Mouse (Mus musculus): ENCODE measurements around the gene Pax5. TPM values are rescaled to one million over a fixed set of nuclear protein-coding genes. Genes with fewer than 3 reads are reported as not detected.
A peak's percentile ranks its signal among the peaks of the same experiment; 100 is the strongest.

Pax5 gene
- polyA plus RNA-seq, 1 experiment from 2014 or later = not detected

GRCm38 (mm10) chr4:44667369-44667768 lies 42.9 kb downstream of the Pax5 start:
- Histone ChIP-seq H3K4me2 (ENCODE audit: low read depth, severe bottlenecking) (no peak overlapping the region), H3K27ac (replicated peaks; ENCODE audit: low read depth, low read length) (no peak overlapping the region), H3K4me1 (ENCODE audit: control insufficient read depth, insufficient read depth, low read length) (0 out of 2 replicates have a peak, but pooled peaks cover 4% of the 10 kb centered on the region), H3K9ac (ENCODE audit: low read length) (no peak overlapping the region), H3K9me3 (ENCODE audit: control insufficient read depth, low read length) (no peaks in the 10 kb centered on the region), H3K36me3 (ENCODE audit: control insufficient read depth, insufficient read depth, low read length) (no peaks in the 10 kb centered on the region), H3K4me3 (ENCODE audit: low read depth, low read length) (no peak overlapping the region), H3K27me3 (ENCODE audit: control insufficient read depth, insufficient read depth, low read length) (peaks cover 34% of the 10 kb centered on the region)
- WGBS = 78% methylated on average over 6 of the region's 6 CpGs
- DNase-seq (ENCODE audit: low spot score) (no peak), ATAC-seq (ENCODE audit: insufficient number of reproducible peaks, low FRiP score, low TSS enrichment, low read depth) (no peak)

- Histone ChIP-seq H3K27ac (replicated peaks; ENCODE audit: low read depth, low read length) (no peak overlapping the region), H3K4me2 (ENCODE audit: low read depth, severe bottlenecking) (peak overlapping the region; percentile 94), H3K27me3 (ENCODE audit: control insufficient read depth, insufficient read depth, low read length) (peaks cover 42% of the 10 kb centered on the region), H3K9ac (ENCODE audit: low read length) (peak overlapping the region; percentile 52), H3K9me3 (ENCODE audit: control insufficient read depth, low read length) (no peaks in the 10 kb centered on the region), H3K4me3 (ENCODE audit: low read depth, low read length) (peak overlapping the region; percentile 33), H3K36me3 (ENCODE audit: control insufficient read depth, insufficient read depth, low read length) (no peaks in the 10 kb centered on the region), H3K4me1 (ENCODE audit: control insufficient read depth, insufficient read depth, low read length) (0 out of 2 replicates have a peak, but pooled peaks cover 4% of the 10 kb centered on the region)
- no peak for ATAC-seq (ENCODE audit: insufficient number of reproducible peaks, low FRiP score, low TSS enrichment, low read depth)
- WGBS = 26% methylated on average over 6 of the region's 6 CpGs
- no peak for DNase-seq (ENCODE audit: low spot score)
These were observed 45.6 kb downstream of the Pax5 start for GRCm38 (mm10) chr4:44664767-44665056.

- WGBS = under 1% methylated on average over 81 of the region's 81 CpGs
These were observed 46.1 kb downstream of the Pax5 start for GRCm38 (mm10) chr4:44664004-44664766.

GRCm38 (mm10) chr4:44663489-44663888 lies 46.8 kb downstream of the Pax5 start:
- ATAC-seq (ENCODE audit: insufficient number of reproducible peaks, low FRiP score, low TSS enrichment, low read depth) (no peak), DNase-seq (ENCODE audit: low spot score) (peak; percentile 33)
- Histone ChIP-seq H3K27ac (replicated peaks; ENCODE audit: low read depth, low read length) (no peak overlapping the region), H3K36me3 (ENCODE audit: control insufficient read depth, insufficient read depth, low read length) (no peaks in the 10 kb centered on the region), H3K4me2 (ENCODE audit: low read depth, severe bottlenecking) (peak overlapping the region; percentile 94; the same call in 1 of the 2 replicates), H3K4me3 (ENCODE audit: low read depth, low read length) (no peak overlapping the region), H3K27me3 (ENCODE audit: control insufficient read depth, insufficient read depth, low read length) (peaks cover 43% of the 10 kb centered on the region), H3K4me1 (ENCODE audit: control insufficient read depth, insufficient read depth, low read length) (0 out of 2 replicates have a peak, but pooled peaks cover 4% of the 10 kb centered on the region), H3K9ac (ENCODE audit: low read length) (no peak overlapping the region), H3K9me3 (ENCODE audit: control insufficient read depth, low read length) (no peaks in the 10 kb centered on the region)
- WGBS = 20% methylated on average over 10 of the region's 10 CpGs

More at GRCm38 (mm10) chr4:44664004-44664766, 46.1 kb downstream of the Pax5 start:
- peak overlapping the region; percentile 33 for H3K4me3 ChIP-seq (ENCODE audit: low read depth, low read length)
- 0 out of 2 replicates have a peak, but pooled peaks cover 4% of the 10 kb centered on the region for H3K4me1 ChIP-seq (ENCODE audit: control insufficient read depth, insufficient read depth, low read length)
- DNase-seq (ENCODE audit: low spot score) (peak; percentile 76), ATAC-seq (ENCODE audit: insufficient number of reproducible peaks, low FRiP score, low TSS enrichment, low read depth) (no peak)
- H3K9me3 ChIP-seq (ENCODE audit: control insufficient read depth, low read length) = no peaks in the 10 kb centered on the region
- H3K4me2 ChIP-seq (ENCODE audit: low read depth, severe bottlenecking) = peak overlapping the region; percentile 94
- H3K27me3 ChIP-seq (ENCODE audit: control insufficient read depth, insufficient read depth, low read length) = peaks cover 43% of the 10 kb centered on the region
- no peak overlapping the region for H3K27ac ChIP-seq (replicated peaks; ENCODE audit: low read depth, low read length)
- H3K36me3 ChIP-seq (ENCODE audit: control insufficient read depth, insufficient read depth, low read length) = no peaks in the 10 kb centered on the region
- peak overlapping the region; percentile 52 for H3K9ac ChIP-seq (ENCODE audit: low read length)

GRCm38 (mm10) chr4:44645181-44645580 lies 65.1 kb downstream of the Pax5 start:
- Histone ChIP-seq H3K9ac (ENCODE audit: low read length) (no peak overlapping the region), H3K4me2 (ENCODE audit: low read depth, severe bottlenecking) (no peak overlapping the region), H3K4me1 (ENCODE audit: control insufficient read depth, insufficient read depth, low read length) (no peaks in the 10 kb centered on the region), H3K4me3 (ENCODE audit: low read depth, low read length) (no peak overlapping the region), H3K36me3 (ENCODE audit: control insufficient read depth, insufficient read depth, low read length) (no peaks in the 10 kb centered on the region), H3K27ac (replicated peaks; ENCODE audit: low read depth, low read length) (no peak overlapping the region), H3K9me3 (ENCODE audit: control insufficient read depth, low read length) (no peaks in the 10 kb centered on the region), H3K27me3 (ENCODE audit: control insufficient read depth, insufficient read depth, low read length) (no peaks in the 10 kb centered on the region)
- WGBS = 92% methylated on average over 4 of the region's 4 CpGs
- ATAC-seq (ENCODE audit: insufficient number of reproducible peaks, low FRiP score, low TSS enrichment, low read depth) (no peak), DNase-seq (ENCODE audit: low spot score) (no peak)

- Histone ChIP-seq H3K4me3 (ENCODE audit: low read depth, low read length) (no peak overlapping the region), H3K9ac (ENCODE audit: low read length) (no peak overlapping the region), H3K27ac (replicated peaks; ENCODE audit: low read depth, low read length) (no peak overlapping the region), H3K4me2 (ENCODE audit: low read depth, severe bottlenecking) (no peak overlapping the region), H3K4me1 (ENCODE audit: control insufficient read depth, insufficient read depth, low read length) (no peaks in the 10 kb centered on the region), H3K9me3 (ENCODE audit: control insufficient read depth, low read length) (no peaks in the 10 kb centered on the region), H3K27me3 (ENCODE audit: control insufficient read depth, insufficient read depth, low read length) (no peaks in the 10 kb centered on the region), H3K36me3 (ENCODE audit: control insufficient read depth, insufficient read depth, low read length) (no peaks in the 10 kb centered on the region)
- 19% methylated on average over 12 of the region's 12 CpGs for WGBS
- ATAC-seq (ENCODE audit: insufficient number of reproducible peaks, low FRiP score, low TSS enrichment, low read depth) = no peak; the same call in 1 of the 2 replicates
- DNase-seq (ENCODE audit: low spot score) = peak; percentile 58
These were observed 68.3 kb downstream of the Pax5 start for GRCm38 (mm10) chr4:44641831-44642587.

- Histone ChIP-seq H3K27ac (replicated peaks; ENCODE audit: low read depth, low read length) (no peak overlapping the region), H3K4me2 (ENCODE audit: low read depth, severe bottlenecking) (no peak overlapping the region), H3K9me3 (ENCODE audit: control insufficient read depth, low read length) (no peaks in the 10 kb centered on the region), H3K36me3 (ENCODE audit: control insufficient read depth, insufficient read depth, low read length) (no peaks in the 10 kb centered on the region), H3K4me3 (ENCODE audit: low read depth, low read length) (no peak overlapping the region), H3K4me1 (ENCODE audit: control insufficient read depth, insufficient read depth, low read length) (0 out of 2 replicates have a peak, but pooled peaks cover 3% of the 10 kb centered on the region), H3K27me3 (ENCODE audit: control insufficient read depth, insufficient read depth, low read length) (no peaks in the 10 kb centered on the region), H3K9ac (ENCODE audit: low read length) (no peak overlapping the region)
- DNase-seq (ENCODE audit: low spot score) = no peak
- 83% methylated on average over 3 of the region's 3 CpGs for WGBS
- no peak for ATAC-seq (ENCODE audit: insufficient number of reproducible peaks, low FRiP score, low TSS enrichment, low read depth)
These were observed 74.7 kb downstream of the Pax5 start for GRCm38 (mm10) chr4:44635618-44636017.

GRCm38 (mm10) chr4:44633694-44634524 lies 76.4 kb downstream of the Pax5 start:
- Histone ChIP-seq H3K4me3 (ENCODE audit: low read depth, low read length) (no peak overlapping the region), H3K27me3 (ENCODE audit: control insufficient read depth, insufficient read depth, low read length) (no peaks in the 10 kb centered on the region), H3K27ac (replicated peaks; ENCODE audit: low read depth, low read length) (no peak overlapping the region), H3K9ac (ENCODE audit: low read length) (no peak overlapping the region), H3K4me1 (ENCODE audit: control insufficient read depth, insufficient read depth, low read length) (0 out of 2 replicates have a peak, but pooled peaks cover 3% of the 10 kb centered on the region), H3K4me2 (ENCODE audit: low read depth, severe bottlenecking) (no peak overlapping the region), H3K36me3 (ENCODE audit: control insufficient read depth, insufficient read depth, low read length) (no peaks in the 10 kb centered on the region), H3K9me3 (ENCODE audit: control insufficient read depth, low read length) (no peaks in the 10 kb centered on the region)
- WGBS = 31% methylated on average over 12 of the region's 12 CpGs
- ATAC-seq (ENCODE audit: insufficient number of reproducible peaks, low FRiP score, low TSS enrichment, low read depth) = no peak
- DNase-seq (ENCODE audit: low spot score) = no peak

Data from limb, embryonic 11.5 days (tissue).